Mouse (Mus musculus) gastrocnemius, postnatal 4 days (tissue): ENCODE data around the gene Prkar2a. TPM values are rescaled to one million over a fixed set of nuclear protein-coding genes. Genes with fewer than 3 reads are reported as not detected.

Experiments
- DNase-seq, 2 experiments: peaks; one replicate each; pipeline ENCODE4 v3.0.0; 2021 to 2022; ENCODE audit warnings: low spot score in 2 of 2, mixed read lengths in 2 of 2
- microRNA-seq: library from miRNA; unstranded; fragments of <30 nt; microRNA quantifications from one replicate; pipeline ENCODE4 v1.2.0, GENCODE M21; 2021
- total RNA-seq, 2 experiments: library from RNA; stranded (reverse); gene quantifications; 2 replicates each; pipeline ENCODE4 v1.2.3; 2021

Prkar2a gene
- total RNA-seq, 2 experiments from 2014 or later = 103 to 104 TPM

DNA sequence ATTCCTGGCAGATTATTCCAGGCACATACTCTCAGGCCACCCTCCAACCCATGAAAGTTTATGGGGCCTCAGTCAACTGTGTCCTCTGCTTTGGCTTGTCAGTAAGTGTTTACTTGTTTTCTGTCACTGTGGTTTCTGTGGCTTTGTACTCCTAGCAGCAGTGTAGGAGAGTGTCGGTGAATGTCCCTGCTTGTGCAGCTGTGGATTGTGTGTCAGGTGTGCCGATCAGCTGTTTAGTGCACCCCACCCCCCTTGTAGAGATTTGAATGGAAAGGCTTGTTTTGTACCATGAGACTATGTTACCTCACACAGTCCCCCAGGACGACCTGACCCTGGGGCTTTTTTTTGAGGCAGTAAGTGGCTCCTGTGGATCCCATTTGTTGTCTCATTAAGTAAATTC, 103.6 kb downstream of the Prkar2a start:
- no peak for DNase-seq

DNA sequence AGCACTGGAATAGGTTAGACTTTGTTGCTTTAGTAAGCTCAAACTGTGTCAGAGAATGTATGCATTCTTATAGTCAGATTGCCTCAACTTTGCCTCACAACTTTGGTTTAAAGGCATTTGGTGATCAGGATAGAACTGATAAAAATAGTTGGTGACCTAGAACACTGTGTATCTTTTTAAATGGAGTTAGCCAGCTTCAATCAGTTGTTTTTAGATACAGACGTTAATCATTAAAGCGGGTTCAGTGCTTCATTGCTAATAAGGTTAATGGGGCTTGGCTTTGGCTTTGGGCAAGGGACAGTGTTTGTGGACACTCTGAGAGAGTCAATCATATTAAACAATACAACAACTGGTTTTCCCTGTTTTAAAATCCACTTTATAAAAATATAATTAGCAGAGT, 106.2 kb downstream of the Prkar2a start:
- DNase-seq = no peak

DNA sequence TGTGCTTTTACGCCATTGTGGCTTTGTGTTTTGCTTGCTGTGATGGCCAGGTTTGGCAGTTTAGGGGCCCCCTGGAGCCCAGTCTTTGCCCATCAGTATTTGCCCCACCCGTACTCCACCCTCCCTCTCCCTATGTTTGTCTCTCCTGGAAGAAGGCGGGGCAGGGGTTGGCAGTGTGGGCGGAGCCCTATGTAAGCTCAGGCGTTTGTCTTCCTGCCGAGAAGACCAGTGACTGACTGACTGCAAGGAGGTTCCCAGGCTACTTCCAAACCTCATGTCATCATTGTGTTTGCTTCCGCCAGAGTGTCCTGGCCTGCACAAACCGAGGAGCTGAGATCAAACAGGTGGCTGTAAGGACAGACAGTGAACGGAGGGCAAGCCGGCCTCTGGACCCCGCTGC, 106.6 kb downstream of the Prkar2a start:
- no peak for DNase-seq

DNA sequence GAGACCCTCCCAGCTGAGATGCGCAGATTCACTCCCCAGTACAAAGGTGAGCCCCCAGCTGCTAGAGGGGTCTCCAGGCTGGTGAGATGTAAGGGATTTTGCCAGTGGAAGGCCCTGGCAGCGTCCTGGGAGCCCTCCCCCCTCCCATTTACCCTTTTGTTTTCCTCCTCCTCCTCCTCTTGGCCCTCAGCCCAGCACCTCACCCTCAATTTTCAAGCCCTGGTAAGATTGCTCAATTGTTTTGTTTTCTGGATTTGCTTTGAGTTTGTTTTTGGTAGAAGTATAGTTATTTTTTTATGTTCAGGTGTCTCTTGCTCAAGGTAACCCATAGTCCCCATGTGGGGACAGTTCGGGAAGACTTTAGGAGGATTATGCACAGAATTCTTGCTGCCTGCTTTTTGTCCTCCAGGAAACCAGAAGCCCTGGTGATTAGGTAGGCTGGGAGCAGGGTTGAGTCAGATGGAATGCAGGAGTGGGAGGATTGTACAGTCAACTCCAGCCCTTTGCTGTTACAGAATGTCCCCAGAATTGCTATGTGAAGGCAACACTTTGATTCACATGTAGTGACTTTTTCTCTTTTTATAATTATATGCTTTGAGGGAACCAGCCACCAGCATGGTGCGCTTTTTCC, 107.4 kb downstream of the Prkar2a start:
- no peak for DNase-seq

DNA sequence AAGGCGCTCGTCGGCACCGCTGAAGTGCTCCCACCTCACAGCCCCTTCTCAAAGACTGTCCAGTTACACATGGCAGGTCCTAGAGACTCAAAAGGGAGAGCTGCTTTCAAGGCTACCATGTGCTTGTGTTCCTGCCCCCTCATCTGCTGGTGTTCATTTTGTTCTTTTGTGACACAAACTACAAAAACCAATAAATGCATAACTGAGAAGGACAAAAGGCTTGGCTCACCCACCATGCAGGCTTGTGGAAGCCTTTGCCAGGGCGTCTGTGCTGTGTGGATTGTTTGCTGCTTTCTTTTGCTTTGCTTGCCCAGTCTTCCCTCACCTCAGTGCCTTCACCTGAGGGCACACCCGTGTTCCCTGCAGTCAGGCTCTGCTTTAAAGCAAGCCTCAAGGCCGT, 108.4 kb downstream of the Prkar2a start:
- no peak for DNase-seq

DNA sequence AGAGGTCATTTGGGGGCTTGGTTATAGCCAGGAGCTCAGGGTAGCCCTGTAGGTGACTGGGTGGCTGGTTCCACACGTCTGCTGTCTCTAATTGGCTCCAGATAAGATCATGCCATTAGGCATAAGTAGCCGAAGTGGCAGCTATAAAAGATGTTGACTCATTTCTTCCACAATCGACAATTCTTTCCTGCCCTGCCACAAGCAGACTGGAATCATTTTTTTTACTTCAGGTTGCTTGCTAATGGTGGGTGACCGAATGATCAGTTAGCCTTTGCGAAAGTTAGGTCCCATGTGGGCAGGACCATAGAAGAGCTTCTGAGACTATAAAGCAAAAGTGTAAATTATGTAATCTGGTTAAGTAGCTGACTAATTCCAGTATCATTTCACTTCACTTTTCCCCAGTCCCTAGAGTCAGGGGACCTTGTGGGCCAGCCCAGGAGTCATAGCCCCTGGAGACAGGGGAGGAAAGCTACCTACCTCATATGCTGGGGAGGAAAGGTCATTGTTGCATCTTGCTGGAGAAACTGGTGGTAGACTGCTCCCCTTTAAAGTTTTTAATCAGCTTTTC, 109.5 kb downstream of the Prkar2a start:
- DNase-seq = no peak

DNA sequence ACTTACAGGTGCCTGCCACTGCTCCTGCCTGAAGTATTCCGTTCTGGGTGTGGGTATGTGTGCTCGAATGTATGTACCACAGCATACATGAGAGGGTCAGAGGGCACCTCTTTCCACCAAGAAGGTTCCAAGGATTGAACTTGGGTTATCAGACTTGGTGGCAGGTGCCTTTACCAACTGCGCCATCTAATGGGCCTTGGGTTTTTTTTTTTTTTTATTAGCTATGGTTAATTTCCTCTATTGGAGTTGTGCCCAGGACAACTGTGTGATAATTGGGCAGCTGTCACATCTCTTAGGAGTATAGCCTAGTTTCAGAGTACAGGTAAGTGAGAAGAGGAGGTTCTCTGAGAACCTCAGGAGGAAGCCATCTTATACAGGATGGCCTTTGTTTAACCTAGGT, 110.5 kb downstream of the Prkar2a start:
- no peak for DNase-seq

Small RNA genes lying within 50 kb of the gene (microRNA-seq; reads per million reads assigned to microRNA genes)
- gene Gm26298 = not detected

Other genes with a start within 250 kb of the Prkar2a start
- 10 to 100 TPM; 27.0 to 31.3 TPM for gene Ccdc71, start 228.8 kb upstream of the Prkar2a start, total RNA-seq
- 10 to 100 TPM; 13.4 to 15.3 TPM for gene Klhdc8b, start 227.7 kb upstream of the Prkar2a start, total RNA-seq
- 100 to 1,000 TPM; 180 to 191 TPM for gene Lamb2, start 209.6 kb upstream of the Prkar2a start, total RNA-seq
- 100 to 1,000 TPM; 107 to 126 TPM for gene Usp19, start 198.7 kb upstream of the Prkar2a start, total RNA-seq
- 10 to 100 TPM; 93.1 to 96.0 TPM for gene Qars, start 181.6 kb upstream of the Prkar2a start, total RNA-seq
- gene Qrich1, start 172.5 kb upstream of the Prkar2a start, total RNA-seq = 100 to 1,000 TPM; 109 to 123 TPM
- 10 to 100 TPM; 78.6 to 92.9 TPM for gene Impdh2, start 129.0 kb upstream of the Prkar2a start, total RNA-seq
- gene Ndufaf3, start 121.9 kb upstream of the Prkar2a start, total RNA-seq = 10 to 100 TPM; 39.6 to 46.7 TPM
- gene Dalrd3, start 119.4 kb upstream of the Prkar2a start, total RNA-seq = 10 to 100 TPM; 11.5 to 14.6 TPM
- gene Wdr6, start 110.6 kb upstream of the Prkar2a start, total RNA-seq = 10 to 100 TPM; 27.7 to 32.2 TPM
- gene P4htm, start 91.6 kb upstream of the Prkar2a start, total RNA-seq = 1 to 10 TPM; 5.0 to 5.5 TPM
- 10 to 100 TPM; 58.2 to 68.8 TPM for gene Arih2, start 39.9 kb upstream of the Prkar2a start, total RNA-seq
- gene Slc25a20, start 27.2 kb upstream of the Prkar2a start, total RNA-seq = 10 to 100 TPM; 68.4 to 75.8 TPM
- gene Ip6k2, start 94.5 kb downstream of the Prkar2a start, total RNA-seq = 10 to 100 TPM; 43.7 to 44.3 TPM
- 1 to 10 TPM; 6.6 to 9.2 TPM for gene Nckipsd, start 119.1 kb downstream of the Prkar2a start, total RNA-seq
- under 1 TPM; 0.22 to 0.31 TPM for gene Celsr3, start 137.0 kb downstream of the Prkar2a start, total RNA-seq
- gene Slc26a6, start 164.0 kb downstream of the Prkar2a start, total RNA-seq = 10 to 100 TPM in 1 of 2 experiments, 1 to 10 TPM in 1; 9.8 to 11.2 TPM
- not detected for gene Tmem89, start 225.3 kb downstream of the Prkar2a start, total RNA-seq
- 100 to 1,000 TPM; 612 to 624 TPM for gene Uqcrc1, start 247.3 kb downstream of the Prkar2a start, total RNA-seq